Mouse (Mus musculus) ES-E14 (cell line): ENCODE measurements around the gene Insr. TPM values are rescaled to one million over a fixed set of nuclear protein-coding genes. Genes with fewer than 3 reads are reported as not detected.
"Not testable (repeated sequence)": the region's sequence is repeated elsewhere in the genome, so short reads cannot be mapped to it uniquely, and the experiment has no call there.

Experiments
- DNase-seq: peaks from one replicate; pipeline ENCODE4 v3.0.0-alpha.2; 2013; ENCODE audit warnings: low read depth, low spot score
- H3K27ac ChIP-seq: 2 replicates; pipeline ENCODE4 v1.5.1; 2012; ENCODE audit warnings: low read depth, mild to moderate bottlenecking, low read length, moderate library complexity, mixed read lengths; ENCODE audit not compliant: poor library complexity, insufficient read depth, severe bottlenecking
- H3K36me3 ChIP-seq: 2 replicates; pipeline ENCODE4 v1.6.1; 2012; ENCODE audit warnings: mild to moderate bottlenecking, low read length, moderate library complexity, mixed read lengths; ENCODE audit not compliant: control insufficient read depth, poor library complexity, insufficient read depth, severe bottlenecking
- H3K4me1 ChIP-seq, 2 experiments: fragments of 150-350 bp in 1 of 2; sonication (generic) in 1 of 2; 2 replicates each; pipeline ENCODE4 v1.6.1; 2012; ENCODE audit warnings: low read length in 2 of 2, mild to moderate bottlenecking in 1 of 2, mixed read lengths in 1 of 2; ENCODE audit not compliant: control insufficient read depth in 2 of 2, insufficient read depth in 2 of 2, poor library complexity in 1 of 2
- H3K4me3 ChIP-seq, 2 experiments: fragments of 150-350 bp in 1 of 2; sonication (generic) in 1 of 2; 2 replicates each; pipeline ENCODE4 v1.5.1; 2012; ENCODE audit warnings: low read length in 2 of 2, low read depth in 1 of 2, mild to moderate bottlenecking in 1 of 2, mixed read lengths in 1 of 2; ENCODE audit not compliant: insufficient read depth in 1 of 2, poor library complexity in 1 of 2, severe bottlenecking in 1 of 2
- H3K9ac ChIP-seq: 2 replicates; pipeline ENCODE4 v1.6.1; 2012; ENCODE audit warnings: low read depth, mild to moderate bottlenecking, low read length, mixed read lengths; ENCODE audit not compliant: poor library complexity, insufficient read depth, severe bottlenecking
- H3K9me3 ChIP-seq: fragments of 150-350 bp; sonication (generic); 2 replicates; pipeline ENCODE4 v1.6.1; 2012; ENCODE audit warnings: low read depth, mild to moderate bottlenecking, low read length; ENCODE audit not compliant: control insufficient read depth, insufficient read depth
- HCFC1 ChIP-seq: IDR thresholded peaks from 2 replicates; pipeline ENCODE4 v1.6.1; 2012; ENCODE audit warnings: low read length, inconsistent platforms, borderline replicate concordance; ENCODE audit not compliant: insufficient read depth
- in situ Hi-C, 2 experiments: fragments of 600-800 bp; cut with MboI; formaldehyde crosslinking; loops; one replicate each; pipeline ENCODE4 v1.15.1; 2025; ENCODE audit warnings: low sequenced_read_pairs in 2 of 2, inconsistent platforms in 1 of 2; ENCODE audit not compliant: unreplicated experiment in 2 of 2
- total RNA-seq: library from RNA; depleted of rRNA; stranded (reverse); fragments of 300-350 nt; gene quantifications from 2 replicates; pipeline ENCODE4 v1.2.3, GENCODE M21; 2012; rRNA removed

The Insr gene
- total RNA-seq, 1 experiment, result 9.3 TPM

GRCm38 (mm10) chr8:3146506-3146905 lies 132.9 kb downstream of the Insr start:
- TF ChIP-seq HCFC1, result no peak
- no peak for DNase-seq
- Histone ChIP-seq H3K4me1 (no peaks in the 10 kb centered on the region), H3K4me3 (no peak overlapping the region), H3K9me3 (no peaks in the 10 kb centered on the region), H3K36me3 (no peaks in the 10 kb centered on the region), H3K27ac (no peak overlapping the region), H3K9ac (no peak overlapping the region)
- in situ Hi-C loops, result no loop called here

GRCm38 (mm10) chr8:3100416-3100815 lies 179.0 kb downstream of the Insr start:
- in situ Hi-C loops, H3K4me1 ChIP-seq, H3K9me3 ChIP-seq, H3K9ac ChIP-seq, H3K4me3 ChIP-seq, H3K36me3 ChIP-seq, H3K27ac ChIP-seq: not testable (repeated sequence)
- peak; percentile 50 for DNase-seq

Other genes starting within 250 kb of the Insr start
- 0.18 and 0.69 TPM in 2 replicates for gene A430078G23Rik, start 73.8 kb upstream of the Insr start, total RNA-seq
- 34.7 and 40.9 TPM in 2 replicates for gene Arhgef18, start 113.4 kb upstream of the Insr start, total RNA-seq
- 3.2 and 5.5 TPM in 2 replicates for gene Pex11g, start 188.1 kb upstream of the Insr start, total RNA-seq
- gene Tex45, start 191.2 kb upstream of the Insr start, total RNA-seq, result 0.16 TPM in 1 of 2 replicates, not detected in the other
- gene Zfp358, start 213.5 kb upstream of the Insr start, total RNA-seq, result 5.1 and 7.1 TPM in 2 replicates
- 48.6 and 79.9 TPM in 2 replicates for gene Mcoln1, start 220.8 kb upstream of the Insr start, total RNA-seq
- 125 and 201 TPM in 2 replicates for gene Pnpla6, start 235.8 kb upstream of the Insr start, total RNA-seq